Mouse (Mus musculus) kidney, embryonic 14.5 days (tissue): ENCODE results near the gene Cby1. TPM values are rescaled to one million over a fixed set of nuclear protein-coding genes. Genes with fewer than 3 reads are reported as not detected.
A peak's percentile ranks its signal among the peaks of the same experiment; 100 is the strongest.

Experiments used
- ATAC-seq: fragments of 200-750 bp; cut with Nextera tagmentation; 2 replicates; pipeline ENCODE4 v1.8.0; 2017; ENCODE audit warnings: moderate number of reproducible peaks, mild to moderate bottlenecking, moderate TSS enrichment, moderate library complexity; ENCODE audit not compliant: low FRiP score, low TSS enrichment
- H3K27ac ChIP-seq: fragments of 300-500 bp; sonication (generic); 2 replicates; pipeline ENCODE4 v1.5.1; 2014; ENCODE audit warnings: low read depth, mild to moderate bottlenecking, low read length, moderate library complexity, mixed read lengths
- H3K27me3 ChIP-seq: fragments of 300-500 bp; sonication (generic); 2 replicates; pipeline ENCODE4 v1.6.1; 2014; ENCODE audit warnings: mild to moderate bottlenecking, low read length; ENCODE audit not compliant: control insufficient read depth, insufficient read depth
- H3K36me3 ChIP-seq: fragments of 300-500 bp; sonication (generic); 2 replicates; pipeline ENCODE4 v1.6.1; 2014; ENCODE audit warnings: low read length, mixed read lengths; ENCODE audit not compliant: control insufficient read depth, insufficient read depth
- H3K4me1 ChIP-seq: fragments of 300-500 bp; sonication (generic); 2 replicates; pipeline ENCODE4 v1.6.1; 2014; ENCODE audit warnings: low read length, mixed read lengths; ENCODE audit not compliant: control insufficient read depth, insufficient read depth
- H3K4me2 ChIP-seq: fragments of 300-500 bp; sonication (generic); replicated peaks from 2 replicates; pipeline ENCODE4 v1.6.1; 2014; ENCODE audit warnings: low read depth, mild to moderate bottlenecking, low read length
- H3K4me3 ChIP-seq: fragments of 300-500 bp; sonication (generic); 2 replicates; pipeline ENCODE4 v1.5.1; 2014; ENCODE audit warnings: mild to moderate bottlenecking, low read length
- H3K9ac ChIP-seq: fragments of 300-500 bp; sonication (generic); 2 replicates; pipeline ENCODE4 v1.6.1; 2014; ENCODE audit warnings: low read depth, mild to moderate bottlenecking, low read length, moderate library complexity
- H3K9me3 ChIP-seq: fragments of 300-500 bp; sonication (generic); 2 replicates; pipeline ENCODE4 v1.6.1; 2016; ENCODE audit warnings: low read length; ENCODE audit not compliant: control insufficient read depth
- WGBS: fragments of 180-500 bp; shearing (Covaris S2); extraction: QIAGEN DNeasy Blood & Tissue Kit; methylation state at CpG from one replicate; pipeline ENCODE4 v1.1.7; 2014; 5-methylcytosine and 5-hydroxymethylcytosine counted together
- polyA plus RNA-seq: library from polyadenylated mRNA; unstranded; fragments of >200 nt; fragmentation: Nextera tagmentation; extraction: Ambion mirVana; gene quantifications from 2 replicates; pipeline ENCODE4 v1.2.1, GENCODE M21; 2014

Gene Cby1
- polyA plus RNA-seq, 1 experiment from 2014 or later, result 52.4 TPM

- Histone ChIP-seq H3K27ac (peak overlapping the region; percentile 44; the same call in 1 of the 2 replicates), H3K9ac (peak overlapping the region; percentile 89), H3K4me1 (peaks cover 24% of the 10 kb centered on the region), H3K36me3 (peaks cover under 1% of the 10 kb centered on the region; the same call in 1 of the 2 replicates), H3K4me2 (peak overlapping the region; percentile 99), H3K9me3 (no peaks in the 10 kb centered on the region), H3K4me3 (peak overlapping the region; percentile 78), H3K27me3 (no peaks in the 10 kb centered on the region)
- WGBS, result under 1% methylated on average over 39 of the region's 53 CpGs
- peak; percentile 12; the same call in 1 of the 2 replicates for ATAC-seq
Observed at GRCm38 (mm10) chr15:79691023-79691508, 32.1 kb downstream of the Cby1 start.

GRCm38 (mm10) chr15:79692334-79692733 is 33.3 kb downstream of the Cby1 start:
- H3K36me3 ChIP-seq, result peaks cover 6% of the 10 kb centered on the region; the same call in 1 of the 2 replicates
- H3K9ac ChIP-seq, result peak overlapping the region; percentile 89; the same call in 1 of the 2 replicates
- no peaks in the 10 kb centered on the region for H3K9me3 ChIP-seq
- H3K4me1 ChIP-seq, result peaks cover 27% of the 10 kb centered on the region
- ATAC-seq, result no peak
- H3K27me3 ChIP-seq, result no peaks in the 10 kb centered on the region
- WGBS, result 54% methylated on average over 5 of the region's 5 CpGs
- no peak overlapping the region; the same call in 1 of the 2 replicates for H3K4me3 ChIP-seq
- no peak overlapping the region for H3K4me2 ChIP-seq
- H3K27ac ChIP-seq, result no peak overlapping the region

- Histone ChIP-seq H3K27ac (no peak overlapping the region), H3K36me3 (peaks cover 6% of the 10 kb centered on the region; the same call in 1 of the 2 replicates), H3K4me3 (no peak overlapping the region), H3K4me2 (no peak overlapping the region; the same call in 1 of the 2 replicates), H3K27me3 (no peaks in the 10 kb centered on the region), H3K4me1 (peaks cover 33% of the 10 kb centered on the region), H3K9me3 (no peaks in the 10 kb centered on the region), H3K9ac (no peak overlapping the region)
- no peak for ATAC-seq
- WGBS, result 63% methylated on average over 11 of the region's 11 CpGs
Observed at GRCm38 (mm10) chr15:79693740-79694139, 34.7 kb downstream of the Cby1 start.

- Histone ChIP-seq H3K9me3 (no peaks in the 10 kb centered on the region), H3K4me3 (no peak overlapping the region), H3K4me2 (no peak overlapping the region), H3K36me3 (peaks cover 6% of the 10 kb centered on the region; the same call in 1 of the 2 replicates), H3K9ac (no peak overlapping the region), H3K27ac (no peak overlapping the region), H3K27me3 (no peaks in the 10 kb centered on the region), H3K4me1 (peaks cover 28% of the 10 kb centered on the region)
- no peak for ATAC-seq
- whole genome bisulfite sequencing, result 95% methylated on average over 4 of the region's 4 CpGs
Observed at GRCm38 (mm10) chr15:79694512-79694911, 35.5 kb downstream of the Cby1 start.

- Histone ChIP-seq H3K36me3 (peaks cover 6% of the 10 kb centered on the region; the same call in 1 of the 2 replicates), H3K27ac (no peak overlapping the region), H3K4me1 (peaks cover 23% of the 10 kb centered on the region), H3K9me3 (no peaks in the 10 kb centered on the region), H3K27me3 (no peaks in the 10 kb centered on the region), H3K9ac (no peak overlapping the region), H3K4me3 (no peak overlapping the region), H3K4me2 (no peak overlapping the region)
- whole genome bisulfite sequencing, result 58% methylated on average over 3 of the region's 3 CpGs
- ATAC-seq, result no peak
Observed at GRCm38 (mm10) chr15:79695516-79695915, 36.5 kb downstream of the Cby1 start.

GRCm38 (mm10) chr15:79696508-79696907 is 37.5 kb downstream of the Cby1 start:
- peaks cover 22% of the 10 kb centered on the region for H3K4me1 ChIP-seq
- 79% methylated on average over 2 of the region's 2 CpGs for WGBS
- H3K4me2 ChIP-seq, result no peak overlapping the region
- no peak for ATAC-seq
- no peak overlapping the region for H3K4me3 ChIP-seq
- peaks cover 6% of the 10 kb centered on the region; the same call in 1 of the 2 replicates for H3K36me3 ChIP-seq
- no peaks in the 10 kb centered on the region for H3K9me3 ChIP-seq
- H3K27ac ChIP-seq, result no peak overlapping the region
- H3K9ac ChIP-seq, result no peak overlapping the region
- no peaks in the 10 kb centered on the region for H3K27me3 ChIP-seq

GRCm38 (mm10) chr15:79697011-79697410 is 38.0 kb downstream of the Cby1 start:
- H3K27ac ChIP-seq, result no peak overlapping the region

GRCm38 (mm10) chr15:79697558-79698187 is 38.7 kb downstream of the Cby1 start:
- Histone ChIP-seq H3K9me3 (no peaks in the 10 kb centered on the region), H3K27me3 (no peaks in the 10 kb centered on the region), H3K36me3 (peaks cover 6% of the 10 kb centered on the region; the same call in 1 of the 2 replicates), H3K4me1 (peaks cover 14% of the 10 kb centered on the region), H3K4me2 (no peak overlapping the region), H3K4me3 (no peak overlapping the region), H3K9ac (no peak overlapping the region), H3K27ac (no peak overlapping the region)
- WGBS, result 42% methylated on average over 9 of the region's 9 CpGs
- no peak for ATAC-seq

More at GRCm38 (mm10) chr15:79697011-79697410, 38.0 kb downstream of the Cby1 start:
- Histone ChIP-seq H3K9ac (no peak overlapping the region), H3K4me3 (no peak overlapping the region), H3K36me3 (peaks cover 6% of the 10 kb centered on the region; the same call in 1 of the 2 replicates), H3K4me1 (peaks cover 17% of the 10 kb centered on the region), H3K9me3 (no peaks in the 10 kb centered on the region), H3K27me3 (no peaks in the 10 kb centered on the region), H3K4me2 (no peak overlapping the region)
- no peak for ATAC-seq
- WGBS, result 74% methylated on average over 6 of the region's 6 CpGs

- Histone ChIP-seq H3K27ac (no peak overlapping the region), H3K4me3 (no peak overlapping the region), H3K4me2 (no peak overlapping the region), H3K9ac (no peak overlapping the region), H3K9me3 (no peaks in the 10 kb centered on the region), H3K4me1 (no peaks in the 10 kb centered on the region), H3K27me3 (no peaks in the 10 kb centered on the region), H3K36me3 (peaks cover 27% of the 10 kb centered on the region)
- ATAC-seq, result no peak
- 82% methylated on average over 17 of the region's 17 CpGs for WGBS
Observed at GRCm38 (mm10) chr15:79706603-79707214, 47.7 kb downstream of the Cby1 start.
